Mouse (Mus musculus) fibroblast of lung, adult 2 months (primary cell): ENCODE measurements around the gene Traf3ip1.

Source experiments
- DNase-seq: peaks from one replicate; pipeline ENCODE4 v3.0.0-alpha.2; 2011; ENCODE audit warnings: low read depth

The Traf3ip1 gene

DNA sequence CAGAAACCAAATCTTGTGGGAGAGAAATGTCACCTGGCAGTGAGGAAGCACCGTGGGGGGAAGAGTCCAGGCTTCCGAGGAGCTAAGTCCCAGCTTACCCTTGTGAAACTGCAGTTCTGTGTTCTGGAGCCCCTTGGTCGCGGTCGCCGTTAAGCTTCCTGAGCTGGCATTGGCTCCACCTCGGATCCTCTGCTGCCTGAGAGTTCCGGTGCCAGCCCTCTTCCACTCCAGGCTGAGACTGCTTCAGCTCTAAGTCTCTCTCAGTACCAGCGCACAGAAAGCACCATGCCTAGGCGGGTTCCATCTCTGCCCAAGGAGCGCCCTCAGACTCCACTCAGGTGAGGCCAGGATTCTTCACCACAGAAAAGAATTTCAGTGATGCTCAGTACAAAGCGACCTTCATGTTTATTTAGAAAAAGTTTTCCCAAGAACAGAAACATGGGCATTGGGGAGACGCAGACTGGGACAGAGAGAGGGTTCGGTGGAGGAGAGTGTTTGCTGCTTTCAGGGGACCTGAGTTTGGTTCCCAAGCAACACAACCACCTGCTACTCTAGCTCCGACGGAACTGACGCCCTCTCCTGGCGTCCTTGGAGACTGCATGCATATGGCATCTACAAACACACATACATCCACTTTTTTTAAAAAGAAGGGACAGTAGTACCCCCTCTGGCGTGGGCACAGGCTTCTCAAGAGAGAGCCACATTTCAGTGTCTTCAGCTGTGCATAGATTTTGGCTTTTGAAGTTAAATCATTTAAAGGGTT lies 39.7 kb downstream of the Traf3ip1 start:
- DNase-seq, result no peak

DNA sequence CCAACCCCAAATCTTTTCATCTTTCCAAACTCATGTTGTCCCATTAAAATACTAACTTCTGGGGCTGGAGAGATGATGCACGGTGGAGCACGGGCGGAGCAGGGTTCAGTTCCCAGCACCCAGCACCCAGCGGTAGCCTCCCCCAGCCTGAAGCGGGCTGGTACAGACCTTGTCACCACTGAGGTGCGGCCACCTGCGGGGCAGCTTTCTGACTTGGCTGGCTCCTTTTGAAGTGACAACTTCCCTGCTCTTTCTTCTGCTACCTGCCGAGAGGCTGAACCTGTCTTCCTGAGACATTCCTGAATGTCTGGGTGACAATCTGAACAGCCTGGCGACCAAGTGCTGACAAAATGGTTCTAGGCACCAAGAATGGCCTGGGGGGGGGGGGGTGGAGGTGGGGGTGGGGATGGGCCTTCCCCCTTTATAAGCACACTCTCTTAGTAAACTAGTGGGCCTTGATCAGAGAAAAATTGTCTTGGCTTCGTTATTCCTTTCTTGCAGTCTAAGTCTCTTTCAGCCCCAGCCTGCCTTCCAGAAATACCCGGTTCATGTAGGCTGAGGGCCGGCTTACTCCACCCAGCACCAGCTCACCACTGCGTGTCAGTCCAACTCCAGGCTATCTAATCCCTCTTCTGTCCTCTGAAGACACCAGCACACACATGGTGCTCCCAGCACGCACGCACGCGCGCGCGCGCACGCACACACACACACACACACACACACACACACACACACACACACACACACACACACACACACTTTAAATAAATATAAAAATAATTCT lies 43.5 kb downstream of the Traf3ip1 start:
- no peak for DNase-seq

DNA sequence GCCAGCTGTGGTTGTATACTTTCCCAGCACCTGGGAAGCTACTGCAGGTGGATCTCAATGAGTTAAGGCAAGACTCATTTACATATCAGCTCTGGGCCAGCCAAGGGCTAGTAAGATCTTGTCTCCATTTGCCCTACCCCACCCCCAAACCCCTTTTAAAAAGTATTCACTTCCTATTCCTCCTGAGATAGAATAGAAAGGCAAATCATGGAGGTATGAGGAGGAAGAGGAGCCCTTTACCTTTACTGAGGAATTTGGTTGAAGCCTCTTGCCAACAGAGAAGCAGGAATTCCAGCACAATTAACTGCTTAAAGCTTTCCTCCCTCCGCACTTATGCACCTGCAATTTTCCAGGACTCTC lies 44.1 kb downstream of the Traf3ip1 start:
- DNase-seq, result no peak

DNA sequence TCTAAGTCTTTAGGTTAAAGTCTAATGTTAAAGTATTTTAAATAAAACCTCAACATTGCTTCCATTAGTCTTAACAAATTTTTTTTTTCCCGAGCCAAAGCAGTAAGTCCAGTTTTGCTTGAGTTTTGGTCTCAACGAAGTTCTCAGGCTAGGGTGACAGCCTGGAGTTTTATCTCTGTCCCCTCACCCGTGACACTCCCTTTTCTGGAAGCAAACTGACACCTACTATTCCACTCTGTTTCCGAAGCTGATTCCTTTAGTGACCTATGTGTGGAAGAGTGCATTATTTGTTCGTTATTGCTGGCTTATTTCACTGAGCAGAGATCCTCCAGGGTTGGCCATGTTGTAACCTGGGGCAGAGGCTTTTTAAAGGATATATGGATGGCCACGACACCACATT lies 44.8 kb downstream of the Traf3ip1 start:
- DNase-seq, result no peak

DNA sequence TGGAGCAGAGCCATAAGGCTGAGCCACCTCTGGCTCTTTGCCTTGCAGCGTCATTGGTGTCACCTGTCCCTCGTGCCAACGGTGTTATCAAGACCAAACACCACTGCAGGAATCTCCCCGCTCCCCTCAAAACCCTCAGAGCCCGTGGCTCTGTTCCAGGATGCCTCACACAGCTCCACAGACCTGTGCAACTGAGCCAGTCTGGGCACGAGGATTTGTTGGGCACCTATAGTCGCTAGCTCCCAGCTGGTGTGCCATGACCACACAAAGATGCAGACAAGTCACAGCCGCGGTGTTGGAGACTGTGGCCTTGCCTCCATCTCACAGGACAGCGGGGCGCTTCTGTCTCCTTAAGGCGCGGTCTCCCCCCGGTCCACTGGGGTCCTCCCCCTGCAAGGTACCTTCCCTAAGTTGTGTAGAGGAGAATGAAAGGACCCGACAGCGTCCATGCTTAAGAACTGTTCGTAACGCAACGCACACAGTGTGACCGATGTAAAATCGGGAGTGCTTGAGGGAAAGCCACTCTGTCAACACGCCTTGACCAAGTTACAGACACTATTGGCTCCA lies 45.3 kb downstream of the Traf3ip1 start:
- DNase-seq, result no peak

DNA sequence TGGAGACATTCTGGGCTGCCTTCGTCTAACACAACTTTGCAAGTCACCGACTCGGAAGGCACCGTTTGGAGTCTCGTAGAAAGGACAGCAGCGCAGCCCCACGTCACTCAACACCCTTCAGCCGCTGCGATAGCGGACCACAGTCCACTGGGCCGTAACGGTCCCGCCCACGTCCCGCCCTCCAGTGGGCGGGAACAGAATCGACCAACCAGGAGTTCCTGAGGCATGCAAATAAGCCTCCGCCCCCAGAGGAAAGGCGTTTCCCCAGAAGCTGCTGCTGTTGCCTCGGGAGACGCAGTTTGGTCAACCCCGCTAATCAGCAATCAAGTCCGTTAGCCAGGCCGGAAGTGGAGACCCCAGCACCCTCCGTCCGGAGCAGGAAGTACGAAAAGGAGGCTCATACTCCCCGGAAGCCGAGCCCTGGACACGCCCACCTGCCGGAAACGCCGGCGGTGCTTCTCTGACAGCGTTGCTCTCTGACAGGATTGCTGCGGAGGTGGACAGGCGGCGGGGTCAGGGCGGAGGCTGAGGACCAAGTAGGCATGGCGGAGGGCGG lies 45.9 kb downstream of the Traf3ip1 start, which contains the start of gene Asb1:
Asb1 (plus strand) TSS at position 274 of the 556 bp plus-strand sequence.
- peak; percentile 98 for DNase-seq

DNA sequence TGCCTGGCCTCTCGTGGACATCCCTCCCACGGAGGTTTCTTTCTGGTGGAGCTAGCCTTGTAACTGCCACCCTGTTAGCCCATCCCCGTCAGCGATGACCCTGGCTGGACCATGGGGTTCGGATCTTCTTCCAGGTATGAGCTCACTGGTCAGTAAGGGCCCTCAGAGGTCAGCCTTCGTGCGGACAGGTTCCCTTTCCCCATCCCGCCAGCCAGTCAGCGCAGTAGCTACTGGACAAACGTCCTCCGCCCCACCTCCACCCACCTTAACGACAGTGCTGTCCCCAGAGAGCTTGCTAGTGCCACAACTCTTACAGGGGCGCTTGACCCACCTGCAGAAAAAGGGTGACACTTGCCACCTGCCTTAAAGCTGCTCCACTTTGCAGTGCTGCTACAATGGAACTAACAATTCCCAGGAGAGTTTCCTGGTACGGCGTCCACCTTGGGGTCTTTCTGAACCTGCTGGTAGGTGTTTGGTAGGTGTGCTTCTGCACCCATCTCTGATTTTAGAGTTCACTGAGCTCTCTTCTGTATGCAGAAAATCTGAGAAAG lies 46.7 kb downstream of the Traf3ip1 start:
- DNase-seq, result no peak

DNA sequence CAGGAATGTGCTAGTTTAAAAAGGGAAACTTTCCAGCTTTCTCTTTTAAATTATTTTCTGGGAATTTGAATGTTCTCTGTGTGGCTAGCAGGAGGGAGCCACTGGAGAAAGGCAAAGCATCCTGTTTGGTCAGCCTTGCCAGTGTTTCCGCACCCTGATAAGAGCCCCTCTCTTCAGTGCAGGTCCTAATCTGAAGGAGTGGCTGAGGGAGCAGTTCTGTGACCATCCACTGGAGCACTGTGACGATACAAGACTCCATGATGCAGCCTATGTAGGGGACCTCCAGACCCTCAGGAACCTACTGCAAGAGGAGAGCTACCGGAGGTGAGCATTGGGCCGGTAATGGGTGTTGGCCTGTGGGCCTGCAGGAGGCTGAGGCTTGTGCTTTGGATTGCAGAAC lies 49.5 kb downstream of the Traf3ip1 start:
- no peak for DNase-seq

DNA sequence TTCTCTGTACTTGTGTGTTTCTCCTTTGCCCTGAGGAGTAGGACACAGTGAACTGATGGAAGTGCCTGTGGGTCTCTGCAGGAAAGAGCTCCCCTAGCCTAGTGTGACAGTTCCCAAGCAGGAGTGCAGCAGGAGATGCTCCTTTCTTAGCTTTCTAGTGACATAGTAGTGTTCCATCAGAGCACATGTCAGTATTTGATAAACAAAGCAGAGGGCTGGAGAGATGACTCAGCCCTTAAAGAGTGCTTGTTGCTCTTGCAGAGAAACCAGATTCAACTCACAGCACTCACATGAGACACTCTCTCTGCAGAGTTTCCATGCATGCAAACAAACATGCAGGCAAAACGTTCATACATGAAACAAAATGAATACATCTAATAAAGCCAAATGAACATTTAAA lies 50.8 kb downstream of the Traf3ip1 start:
- no peak for DNase-seq

DNA sequence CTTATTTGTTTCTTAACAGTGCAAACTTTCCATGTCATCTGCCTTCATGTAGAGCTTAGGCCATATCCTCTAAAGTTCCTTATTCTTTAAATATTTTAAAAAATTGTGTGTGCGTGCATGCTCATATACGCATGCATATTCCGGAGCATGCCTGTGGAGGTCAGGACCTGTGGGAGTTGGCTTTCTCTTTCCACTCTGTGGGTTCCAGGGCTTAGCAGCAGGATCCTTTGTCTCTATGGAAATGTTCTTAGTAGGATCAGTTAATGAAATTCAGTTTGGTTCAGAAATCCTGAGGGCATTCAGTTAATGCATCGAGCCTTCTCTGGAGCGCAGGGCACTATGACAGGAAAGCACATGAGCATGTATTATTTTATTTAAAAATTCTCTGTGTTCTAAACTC lies 53.1 kb downstream of the Traf3ip1 start:
- DNase-seq, result no peak

DNA sequence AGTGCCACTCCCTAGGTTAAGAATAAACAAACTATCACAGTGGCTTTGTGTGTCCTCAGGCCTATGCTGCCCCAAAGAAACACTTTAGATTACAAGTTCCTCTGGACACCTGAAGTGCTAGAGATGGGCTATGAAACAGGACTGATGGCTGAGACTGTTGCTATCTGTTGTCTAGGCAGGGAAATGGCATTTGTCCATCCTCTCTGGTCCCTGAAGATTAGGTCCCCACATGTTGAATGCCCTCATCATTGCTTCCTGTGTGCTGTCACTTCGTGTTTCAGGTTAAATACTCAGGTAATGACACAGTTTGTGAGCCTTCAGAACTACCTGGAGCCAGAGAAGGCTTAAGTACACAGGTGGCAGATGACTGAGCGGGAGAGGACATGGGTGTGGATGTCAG lies 54.6 kb downstream of the Traf3ip1 start:
- no peak for DNase-seq

DNA sequence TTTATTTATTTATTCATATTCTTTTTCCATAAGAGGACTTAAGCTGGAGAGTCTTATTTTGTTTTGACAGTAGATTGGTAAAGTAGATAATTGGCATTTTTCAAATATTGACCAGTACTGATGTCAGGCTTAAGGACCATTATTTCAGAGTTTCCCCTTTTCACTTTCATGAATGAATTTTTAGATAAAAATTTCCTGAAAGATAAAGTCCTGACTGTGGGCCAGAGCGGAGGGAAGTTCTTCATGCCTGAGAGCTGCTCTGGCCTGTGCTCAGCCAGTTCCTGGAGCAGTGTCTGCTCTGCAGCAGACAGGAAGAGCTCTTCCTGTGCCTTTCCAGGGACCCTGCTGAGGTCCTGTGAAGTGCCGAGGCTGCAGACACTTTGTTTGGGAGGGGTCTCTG lies 62.7 kb downstream of the Traf3ip1 start:
- no peak for DNase-seq

DNA sequence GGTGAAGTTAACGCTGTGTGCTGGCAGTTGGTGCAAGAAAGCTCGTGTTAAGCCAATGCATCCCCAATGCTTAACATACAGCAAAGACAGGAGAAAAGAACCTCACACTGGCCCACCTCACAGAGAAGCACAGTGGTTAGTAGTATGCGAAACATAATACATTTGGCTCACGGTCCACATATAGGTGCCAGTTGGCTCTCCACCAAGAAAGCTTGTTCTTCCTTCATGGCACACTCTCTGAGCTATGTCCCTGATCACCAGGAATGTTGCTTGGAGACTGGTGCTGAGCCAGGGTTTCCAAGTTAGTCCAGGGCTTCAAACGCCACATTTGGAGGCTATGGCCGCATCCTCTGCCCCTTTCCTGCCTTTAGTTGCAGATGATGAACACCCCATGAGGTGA lies 66.8 kb downstream of the Traf3ip1 start:
- DNase-seq, result no peak

DNA sequence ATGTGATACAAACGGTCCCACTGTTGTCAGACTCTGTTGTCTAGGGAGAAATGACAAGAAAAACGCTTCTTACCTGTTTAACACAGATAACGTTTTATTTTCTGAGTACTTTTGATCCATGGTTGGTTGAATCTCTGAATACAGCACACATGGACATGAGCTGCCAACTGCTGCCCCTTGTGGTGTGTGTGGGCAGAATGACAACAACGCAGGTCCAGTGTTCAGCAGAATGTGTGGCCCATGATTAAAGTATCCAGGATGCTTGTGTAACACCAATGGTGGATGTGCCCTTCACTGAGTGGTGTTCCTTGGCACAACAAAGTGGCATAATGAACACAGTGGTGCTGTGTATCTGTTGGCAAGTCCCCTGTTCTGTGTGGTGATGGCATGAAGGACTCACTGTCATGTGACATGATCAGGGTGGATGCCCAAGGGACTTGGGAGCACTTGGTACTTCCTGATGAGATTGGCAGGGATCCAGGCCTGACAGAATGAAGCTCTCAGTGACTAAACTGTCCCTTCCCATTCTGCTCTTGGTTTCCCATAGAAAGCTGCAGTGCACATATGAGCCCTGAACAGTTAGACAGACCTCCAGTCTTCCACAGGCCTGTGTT lies 68.6 kb downstream of the Traf3ip1 start:
- DNase-seq, result no peak

DNA sequence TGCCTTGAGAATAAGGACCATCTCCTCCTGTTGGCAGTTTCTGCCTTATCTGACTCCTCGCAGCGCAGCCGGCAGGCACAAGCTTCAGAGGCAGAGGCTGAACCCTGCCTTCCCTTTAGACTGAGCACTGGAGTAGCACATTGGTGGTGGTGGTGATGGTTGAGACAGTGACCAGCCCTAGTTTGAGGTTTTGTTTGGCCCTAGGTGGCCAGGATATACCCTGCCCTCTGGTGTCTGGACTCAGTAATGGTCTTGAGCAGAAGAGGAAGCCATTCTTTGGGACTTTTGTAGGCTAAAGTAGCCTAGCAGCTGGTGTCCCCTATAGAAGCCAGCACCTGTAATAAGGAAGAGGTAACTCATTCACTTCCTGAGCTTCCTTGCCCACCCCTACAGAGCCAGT lies 69.6 kb downstream of the Traf3ip1 start:
- no peak for DNase-seq

DNA sequence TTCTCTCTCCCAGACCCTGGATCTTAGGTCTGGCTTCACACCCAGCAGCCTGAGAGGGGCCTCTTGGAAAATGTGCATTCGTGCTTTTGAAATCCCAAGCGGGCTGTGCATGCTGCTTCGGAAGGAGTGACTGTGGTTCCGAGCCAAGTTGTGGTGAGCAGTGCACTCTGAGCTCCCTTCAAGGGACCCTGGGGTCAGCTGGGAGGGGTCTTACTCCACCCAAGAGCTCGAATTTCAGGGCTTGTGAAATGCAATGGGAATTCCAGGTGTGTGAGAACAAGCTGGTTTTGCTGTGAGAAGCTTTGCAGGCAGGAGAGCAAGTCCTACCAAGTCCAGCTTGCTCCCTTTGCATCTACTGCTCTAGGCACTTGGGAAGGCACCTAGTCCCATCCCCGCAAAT lies 70.2 kb downstream of the Traf3ip1 start:
- DNase-seq, result no peak

DNA sequence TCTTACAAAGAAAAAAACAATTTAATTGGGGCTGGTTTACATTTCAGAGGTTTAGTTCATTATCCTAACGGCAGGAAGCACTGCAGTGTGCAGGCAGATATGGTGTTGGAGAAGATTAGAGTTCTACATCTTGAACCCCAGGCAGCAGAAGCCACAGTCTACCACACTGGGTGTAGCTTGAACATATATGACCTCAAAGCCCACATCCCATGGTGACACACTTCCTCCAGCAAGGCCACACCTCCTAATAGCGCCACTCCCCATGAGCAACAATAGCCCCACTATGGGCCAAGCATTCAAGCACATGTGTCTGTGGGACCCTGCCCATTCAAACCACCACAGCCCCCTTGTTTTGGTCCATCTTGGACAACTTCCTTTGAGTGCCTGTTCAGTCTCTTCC lies 72.8 kb downstream of the Traf3ip1 start:
- DNase-seq, result no peak

DNA sequence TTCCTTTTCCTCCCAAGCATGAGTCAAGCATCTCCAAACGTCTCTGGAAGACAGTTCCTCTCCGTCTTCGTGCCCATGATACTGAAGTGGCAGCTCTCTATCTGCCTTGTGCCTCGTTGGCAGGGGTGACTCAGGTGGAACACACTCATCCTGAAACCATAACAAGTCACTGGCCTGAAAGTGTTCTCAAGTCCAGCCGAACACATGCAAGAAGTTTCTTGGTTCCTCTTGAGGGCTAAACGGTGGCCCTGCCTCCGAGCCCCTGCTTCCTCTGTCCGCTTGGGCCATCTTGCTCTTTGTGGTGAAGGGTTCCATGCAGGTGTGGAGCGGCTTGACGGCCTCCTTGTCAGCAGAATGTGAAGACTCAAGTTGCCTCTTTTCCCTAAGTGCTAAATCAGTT lies 78.0 kb downstream of the Traf3ip1 start:
- DNase-seq, result no peak

DNA sequence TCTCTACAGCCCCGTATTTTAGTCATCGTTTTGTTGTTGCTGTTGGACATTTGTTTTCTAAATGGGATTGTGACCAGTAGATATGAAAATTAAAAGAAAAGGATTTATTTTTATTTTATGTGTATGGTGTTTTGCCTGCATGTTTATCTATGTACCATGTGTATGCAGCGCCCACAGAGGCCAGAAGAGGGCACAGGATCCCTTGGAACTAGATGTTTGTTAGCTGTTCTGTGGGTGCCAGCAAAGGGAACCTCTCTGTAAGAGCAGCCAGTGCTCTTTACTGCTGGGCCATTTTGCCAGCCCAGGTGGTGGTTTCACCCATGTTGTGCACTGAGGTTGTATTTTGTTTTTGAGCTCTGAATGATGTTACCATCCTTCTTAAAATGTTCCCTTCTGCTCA lies 79.8 kb downstream of the Traf3ip1 start:
- DNase-seq, result peak; percentile 29

DNA sequence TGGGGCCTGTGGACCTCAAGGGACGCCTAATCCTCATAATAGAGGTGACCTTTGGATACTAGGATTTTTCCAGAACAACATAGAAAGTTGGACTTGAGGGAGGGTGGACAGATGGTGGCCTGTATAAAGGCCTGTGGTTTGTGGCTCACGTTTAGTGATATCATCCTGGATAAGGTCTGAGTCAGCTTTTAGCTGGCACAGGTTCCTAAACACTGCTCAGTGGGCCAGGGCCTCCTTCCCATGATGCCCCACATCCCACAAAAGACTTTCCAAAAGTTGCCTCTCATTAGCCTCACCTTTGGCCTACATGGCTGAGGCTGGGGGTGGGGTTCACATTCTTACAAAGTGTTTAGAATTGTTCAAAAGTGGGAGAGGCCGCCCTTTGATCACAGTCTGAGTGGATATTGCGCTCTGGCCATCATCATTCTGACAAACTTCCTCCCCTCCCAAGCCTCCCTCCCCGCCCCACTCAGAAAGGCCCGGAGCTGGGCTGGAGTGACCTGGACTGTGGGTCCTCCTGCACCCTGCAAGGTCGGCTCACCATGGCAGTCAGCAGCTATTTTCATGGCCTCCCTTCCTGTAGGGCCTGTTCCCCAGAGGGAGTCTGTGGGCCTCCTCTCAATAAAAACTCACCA lies 83.6 kb downstream of the Traf3ip1 start:
- DNase-seq, result no peak
